Mouse (Mus musculus) frontal cortex, adult 2 months (tissue): ENCODE data around the gene Zfp579. TPM values are rescaled to one million over a fixed set of nuclear protein-coding genes. Genes with fewer than 3 reads are reported as not detected.
"Not testable (repeated sequence)": the region's sequence is repeated elsewhere in the genome, so short reads cannot be mapped to it uniquely, and the experiment has no call there.

Source experiments
- DNase-seq, 2 experiments: peaks; one replicate each; pipeline ENCODE4 v3.0.0; 2022; ENCODE audit warnings: low spot score in 1 of 2; ENCODE audit errors: extremely low spot score in 1 of 2
- polyA plus RNA-seq: library from polyadenylated mRNA; depleted of rRNA; stranded (reverse); fragments of >200 nt; gene quantifications from 2 replicates; pipeline ENCODE4 v1.2.3, GENCODE M21; 2012; rRNA removed

Zfp579 gene
- 49.7 and 60.9 TPM in 2 replicates for polyA plus RNA-seq

- DNase-seq, result peak; percentile 79 to 97
Measured at GRCm38 (mm10) chr7:4996003-4996895, at the start of gene Zfp579. Zfp579 (minus strand) TSS chr7:4996158.

DNA sequence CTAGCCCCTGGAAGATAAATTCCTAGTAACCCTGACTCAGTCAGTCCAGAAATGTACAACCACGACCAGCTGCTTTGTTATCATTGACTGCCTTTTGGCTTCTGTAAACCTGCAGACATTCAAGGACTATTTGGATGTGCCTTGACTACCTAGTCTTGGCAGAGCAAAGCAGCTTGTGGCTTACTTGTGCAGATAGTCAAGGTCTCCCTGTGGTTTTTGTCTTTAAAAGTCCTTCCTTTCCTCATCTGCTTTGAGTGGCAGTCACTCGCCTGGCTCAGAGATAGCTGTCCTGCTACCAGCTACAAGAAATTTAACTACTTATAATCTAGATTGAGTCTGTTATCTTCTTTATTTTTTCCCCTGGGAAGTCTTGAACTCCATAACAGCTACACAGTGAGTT, 49.0 kb upstream of the Zfp579 start:
- DNase-seq, result no peak

DNA sequence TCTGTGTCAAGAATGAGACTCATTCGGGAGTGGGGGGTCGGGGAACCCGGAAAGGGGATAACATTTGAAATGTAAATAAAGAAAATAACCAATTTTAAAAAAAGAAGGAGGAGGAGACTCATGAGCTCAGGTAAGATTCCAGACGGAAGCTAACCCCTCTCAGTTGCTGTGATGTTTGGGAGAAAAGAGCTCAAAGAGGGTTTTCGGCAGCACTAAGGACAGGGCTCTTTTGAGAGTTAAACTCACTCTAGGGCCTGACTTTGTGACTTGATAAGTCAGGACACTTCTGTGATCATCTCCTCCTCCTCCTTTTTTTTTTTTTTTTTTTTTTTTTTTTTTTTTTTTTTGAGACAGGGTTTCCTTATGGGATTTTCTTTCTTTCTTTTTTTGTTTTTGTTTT, 43.0 kb upstream of the Zfp579 start:
- no peak for DNase-seq

DNA sequence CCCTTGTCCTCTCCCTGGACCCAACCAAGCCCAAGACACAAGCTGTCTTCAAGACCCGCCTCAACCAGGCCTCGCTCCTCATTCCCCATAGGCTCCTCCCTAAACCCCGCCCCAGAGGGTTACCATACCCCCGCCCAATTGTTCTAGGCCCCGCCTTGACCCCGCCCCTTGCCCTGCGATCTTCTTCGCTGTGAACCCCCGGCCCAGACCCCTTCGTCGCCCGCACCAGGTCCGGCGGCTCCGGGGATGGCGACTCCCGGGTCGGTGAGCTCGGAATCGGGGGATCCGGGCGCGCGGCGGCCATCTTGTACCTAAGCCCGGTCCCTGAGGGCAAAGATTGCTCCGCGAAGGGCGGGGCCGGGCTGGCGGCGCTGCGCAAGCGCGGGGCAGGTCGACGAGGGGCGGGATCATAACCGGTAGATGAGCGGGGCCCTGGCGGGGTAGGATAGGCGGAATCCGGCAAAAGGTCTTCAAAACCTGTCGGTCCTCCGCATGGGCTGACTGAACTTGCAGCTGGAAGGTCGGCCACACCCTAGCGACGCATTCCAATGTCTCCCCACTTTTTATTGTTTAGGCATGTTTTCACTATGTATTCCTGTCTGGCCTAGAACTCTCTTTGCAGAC, 42.3 kb upstream of the Zfp579 start, which contains the start of gene Zfp784:
Gene Zfp784 (minus strand): TSS at position 338 of the 624 bp plus-strand sequence.
- peak; percentile 81 to 90 for DNase-seq

GRCm38 (mm10) chr7:5037467-5037866, 41.5 kb upstream of the Zfp579 start:
- no peak for DNase-seq

- DNase-seq, result no peak
Measured at GRCm38 (mm10) chr7:5037026-5037425, 41.1 kb upstream of the Zfp579 start.

DNA sequence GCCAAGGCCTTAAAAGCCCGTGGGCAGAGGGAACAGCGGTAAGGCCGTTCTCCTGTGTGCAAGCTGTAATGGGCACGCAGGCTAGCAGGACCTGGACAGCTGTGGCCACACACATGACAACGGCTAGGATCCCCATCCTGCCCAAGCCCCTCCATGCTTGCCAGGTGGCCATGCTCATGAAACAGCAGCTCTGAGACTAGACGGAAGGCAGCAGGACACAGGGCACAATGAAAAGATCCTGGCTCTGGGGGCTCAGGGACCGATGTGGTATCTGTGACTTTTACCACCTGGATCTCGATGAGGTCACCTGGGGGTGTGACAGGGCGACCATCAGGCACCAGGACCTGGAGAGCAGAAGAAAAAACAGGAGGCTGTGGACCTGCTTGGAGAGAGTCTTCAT, 40.2 kb upstream of the Zfp579 start:
- no peak for DNase-seq

DNA sequence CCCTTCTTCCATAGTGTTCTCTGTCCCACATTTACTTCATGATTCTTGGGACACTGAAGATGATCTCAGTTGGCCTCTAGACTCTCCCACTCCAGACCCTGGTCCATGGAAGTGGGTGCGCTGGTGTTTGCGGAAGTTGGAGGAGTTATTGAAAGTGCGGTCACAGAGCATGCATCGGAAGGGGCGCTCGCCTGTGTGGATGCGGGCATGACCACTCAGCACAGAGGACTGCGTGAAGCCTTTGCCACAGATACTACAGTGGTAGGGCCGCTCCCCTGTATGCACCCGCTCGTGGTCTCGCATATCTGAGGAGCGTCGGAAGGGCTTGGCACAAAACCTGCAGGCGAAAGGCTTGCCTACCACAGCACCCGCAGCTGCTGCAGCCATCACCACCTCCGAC, 39.7 kb upstream of the Zfp579 start:
- no peak for DNase-seq

DNA sequence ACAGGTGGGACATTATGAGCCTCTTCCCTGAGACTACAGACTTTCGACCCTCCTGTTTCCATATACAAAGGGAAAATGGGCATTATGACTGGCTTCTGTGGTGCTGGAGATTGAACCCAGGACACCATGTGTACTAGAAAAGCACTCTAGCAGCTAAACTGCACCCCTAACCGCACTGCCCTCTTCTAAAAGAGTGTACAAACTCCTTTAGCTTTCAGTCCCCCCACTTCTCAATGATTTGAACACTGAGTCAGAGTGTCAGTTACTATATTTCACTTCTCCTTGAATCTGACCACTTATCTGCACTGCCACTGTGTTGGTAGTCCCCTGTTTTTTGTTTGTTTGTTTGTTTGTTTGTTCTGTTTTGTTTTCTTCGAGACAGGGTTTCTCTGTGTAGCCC, 37.9 kb upstream of the Zfp579 start, which contains the start of gene 4632433K11Rik:
Gene 4632433K11Rik (plus strand): TSS at position 301 of the 400 bp plus-strand sequence.
- DNase-seq, result no peak

DNA sequence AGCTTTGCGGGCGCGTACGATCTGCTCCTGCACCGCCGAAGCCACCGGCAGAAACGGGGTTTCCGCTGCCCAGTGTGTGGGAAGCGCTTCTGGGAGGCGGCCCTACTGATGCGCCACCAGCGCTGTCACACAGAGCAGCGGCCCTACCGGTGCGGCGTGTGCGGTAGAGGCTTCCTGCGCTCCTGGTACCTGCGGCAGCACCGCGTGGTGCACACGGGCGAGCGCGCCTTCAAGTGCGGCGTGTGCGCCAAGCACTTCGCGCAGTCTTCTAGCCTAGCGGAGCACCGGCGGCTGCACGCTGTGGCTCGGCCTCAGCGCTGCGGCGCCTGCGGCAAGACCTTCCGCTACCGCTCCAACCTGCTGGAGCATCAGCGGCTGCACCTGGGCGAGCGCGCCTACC, 35.5 kb upstream of the Zfp579 start:
- no peak for DNase-seq

GRCm38 (mm10) chr7:5030554-5031275, 34.8 kb upstream of the Zfp579 start:
- DNase-seq, result no peak

GRCm38 (mm10) chr7:5029946-5030345, 34.0 kb upstream of the Zfp579 start:
- no peak for DNase-seq

DNA sequence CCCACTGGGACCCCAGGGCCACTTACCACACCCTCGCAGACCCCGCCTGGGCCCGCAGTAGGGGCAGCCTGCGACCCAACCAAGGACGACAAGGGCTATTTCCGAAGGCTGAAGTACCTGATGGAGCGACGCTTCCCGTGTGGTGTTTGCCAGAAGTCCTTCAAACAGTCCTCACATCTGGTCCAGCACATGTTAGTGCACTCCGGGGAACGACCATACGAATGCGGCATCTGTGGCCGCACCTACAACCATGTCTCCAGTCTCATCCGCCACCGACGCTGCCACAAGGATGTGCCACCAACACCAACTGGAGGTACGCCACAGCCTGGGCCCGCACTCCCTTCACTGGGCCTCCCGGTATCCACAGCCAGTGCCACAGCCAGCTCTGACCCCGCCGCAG, 33.6 kb upstream of the Zfp579 start:
- DNase-seq, result no peak

DNA sequence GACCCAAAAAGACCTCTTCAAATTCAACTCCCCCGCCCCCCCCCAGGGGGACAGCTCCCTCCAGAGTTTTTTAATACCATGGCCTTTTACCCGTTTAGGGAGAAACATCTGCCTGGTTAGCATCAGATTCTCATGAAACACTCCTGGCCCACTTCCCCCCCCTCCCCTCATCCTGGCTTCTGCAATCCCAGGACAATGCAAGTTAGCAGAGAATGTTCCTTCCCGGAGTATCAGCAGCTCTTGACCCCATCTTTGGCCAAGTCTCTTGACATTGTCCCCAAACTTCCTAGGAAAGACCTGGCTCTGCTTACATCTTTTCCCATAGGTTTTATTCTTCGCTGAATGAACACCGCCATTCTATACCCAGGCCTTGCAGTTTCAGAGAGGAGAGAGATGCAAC, 25.2 kb upstream of the Zfp579 start:
- no peak for DNase-seq

DNA sequence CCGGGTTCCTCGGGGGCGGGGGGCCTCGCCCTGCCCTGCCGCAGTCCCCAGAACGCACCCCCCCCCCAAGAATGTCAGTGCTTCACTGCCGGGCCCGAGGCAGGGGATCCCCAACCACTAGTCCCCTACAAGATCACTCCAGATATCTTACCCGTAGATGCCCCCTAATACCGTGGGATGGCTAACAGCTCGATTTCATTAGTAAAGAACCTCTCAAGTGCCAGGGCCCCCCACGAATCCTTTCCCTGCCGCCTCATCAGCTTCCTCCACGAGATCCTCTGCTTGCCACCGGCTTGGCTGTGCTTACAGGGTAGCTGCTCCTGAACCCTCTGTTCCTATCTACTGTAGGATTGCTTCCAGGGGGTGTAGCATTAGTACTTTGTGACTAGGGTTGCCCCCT, 24.7 kb upstream of the Zfp579 start:
- no peak for DNase-seq

DNA sequence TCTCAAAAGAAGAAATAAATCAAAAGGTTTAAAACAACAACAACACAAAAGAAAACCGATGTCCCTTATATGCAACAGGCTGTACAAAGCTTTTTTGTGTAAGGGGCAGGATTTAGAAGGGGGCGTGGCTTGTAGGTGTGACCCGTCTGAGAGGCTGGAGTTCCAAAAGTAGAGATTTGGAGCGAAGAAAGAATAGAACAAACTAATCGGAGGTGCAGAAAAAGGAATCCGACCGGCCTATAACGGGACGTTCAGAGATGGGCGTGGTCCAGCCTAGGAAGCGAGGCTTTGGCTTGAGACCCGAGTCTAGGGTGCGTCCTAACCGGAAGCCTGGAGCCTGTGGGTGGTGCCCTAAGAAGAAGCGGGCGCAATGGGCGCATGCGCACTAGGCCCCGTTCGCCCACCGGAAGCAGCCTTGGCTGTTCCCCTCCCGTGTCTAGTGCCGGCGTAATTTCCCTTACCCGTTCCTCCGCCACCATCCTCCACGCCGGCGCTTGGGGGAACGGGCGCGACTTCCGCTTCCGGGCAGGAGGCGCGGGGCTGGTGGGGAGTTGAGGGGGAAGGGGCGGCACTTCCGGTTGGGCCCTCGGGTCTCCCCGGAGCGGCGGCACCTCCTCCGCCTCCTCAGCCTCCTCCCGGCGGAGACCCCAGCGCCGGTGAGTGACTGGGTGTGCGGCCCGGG, 24.2 kb upstream of the Zfp579 start, which contains the start of the genes Zfp865 and Ccdc106:
Gene Zfp865 (plus strand): TSS at position 377 of the 682 bp plus-strand sequence.
Gene Ccdc106 (plus strand): TSS at position 554 of the 682 bp plus-strand sequence.
- DNase-seq, result peak; percentile 99 to 100

DNA sequence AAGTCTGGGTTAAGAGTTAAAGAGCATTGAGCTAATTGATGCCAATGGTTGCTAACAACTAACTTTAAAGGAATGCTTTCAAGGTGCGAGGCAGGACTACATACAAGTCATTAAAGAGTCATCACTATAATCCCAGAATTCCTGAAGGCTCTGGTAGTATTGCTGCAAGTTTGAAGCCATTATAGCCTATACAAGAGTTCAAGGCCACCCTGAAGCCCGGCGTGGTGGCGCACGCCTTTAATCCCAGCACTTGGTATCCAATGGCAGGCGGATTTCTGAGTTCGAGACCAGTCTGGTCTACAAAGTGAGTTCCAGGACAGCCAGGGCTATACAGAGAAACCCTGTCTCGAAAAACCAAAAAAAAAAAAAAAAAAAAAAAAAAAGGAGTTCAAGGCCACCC, 23.6 kb upstream of the Zfp579 start:
- not testable (repeated sequence) for DNase-seq

- no peak for DNase-seq
Measured at GRCm38 (mm10) chr7:5017931-5018330, 22.0 kb upstream of the Zfp579 start.

DNA sequence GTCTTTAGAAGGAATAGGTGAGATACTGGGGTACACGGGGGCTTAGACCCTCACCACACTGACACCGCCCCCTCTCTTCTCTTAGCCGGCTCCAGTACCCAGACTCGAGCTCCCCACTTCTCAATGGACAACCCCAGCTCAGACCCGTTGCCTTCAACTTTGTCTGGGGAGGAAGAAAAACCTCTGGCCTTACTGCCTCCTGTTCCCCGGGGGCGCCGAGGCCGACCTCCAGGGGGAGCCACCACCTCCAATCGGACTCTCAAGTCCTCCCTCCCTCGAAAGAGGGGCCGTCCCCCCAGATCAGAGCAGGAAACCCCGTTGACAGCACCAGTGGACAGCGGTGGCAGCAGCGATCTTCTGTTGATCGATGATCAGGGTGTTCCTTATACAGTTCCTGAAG, 21.4 kb upstream of the Zfp579 start:
- no peak for DNase-seq

DNA sequence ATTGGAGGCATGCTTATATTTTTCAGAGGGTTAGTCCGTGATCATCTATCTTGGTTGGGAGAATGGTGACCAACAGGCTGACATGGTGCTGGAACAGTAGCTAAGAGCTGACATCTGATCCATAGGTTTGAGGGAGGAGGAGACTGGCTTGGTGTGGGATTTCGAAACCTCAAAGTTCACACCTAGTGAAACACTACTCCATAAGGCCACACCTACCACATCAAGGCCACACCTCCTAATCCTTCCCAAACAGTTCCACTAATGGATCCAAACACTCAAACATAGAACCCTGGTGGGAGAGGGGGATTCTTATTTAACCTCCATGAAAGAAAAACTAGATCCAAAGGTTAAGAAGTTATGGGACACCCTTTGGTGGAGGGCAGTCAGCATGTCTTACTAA, 21.0 kb upstream of the Zfp579 start:
- DNase-seq, result no peak
